Mouse (Mus musculus) cerebellum, adult 11 months (tissue): Measurements from ENCODE around the gene Hvcn1.
"Not testable (repeated sequence)": the region's sequence is repeated elsewhere in the genome, so short reads cannot be mapped to it uniquely, and the experiment has no call there.

ENCODE experiments used
- DNase-seq: peaks from one replicate; pipeline ENCODE4 v3.0.0; 2022

Gene Hvcn1

DNA sequence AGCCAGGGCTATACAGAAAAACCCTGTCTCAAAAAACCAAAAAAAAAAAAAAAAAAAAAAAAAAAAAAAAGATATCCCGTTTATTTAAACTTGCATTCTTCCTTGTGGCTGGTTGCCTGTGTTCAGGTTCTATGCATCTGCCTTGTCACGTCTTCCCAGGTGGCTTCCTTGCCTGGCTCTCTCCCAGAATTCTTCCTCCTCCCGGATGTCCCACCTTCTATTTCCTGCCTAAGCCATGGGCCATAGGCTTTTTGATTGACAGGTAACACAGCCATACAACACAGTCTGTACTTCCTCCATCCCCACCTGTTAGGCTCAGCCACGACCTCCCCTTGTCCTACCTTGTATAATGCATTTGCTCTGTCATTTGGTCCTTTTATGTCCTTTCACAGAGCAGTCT is at the start of gene Hvcn1:
Gene Hvcn1, plus strand, starts transcription at position 330 of the 400 bp plus-strand sequence.
- no peak for DNase-seq

DNA sequence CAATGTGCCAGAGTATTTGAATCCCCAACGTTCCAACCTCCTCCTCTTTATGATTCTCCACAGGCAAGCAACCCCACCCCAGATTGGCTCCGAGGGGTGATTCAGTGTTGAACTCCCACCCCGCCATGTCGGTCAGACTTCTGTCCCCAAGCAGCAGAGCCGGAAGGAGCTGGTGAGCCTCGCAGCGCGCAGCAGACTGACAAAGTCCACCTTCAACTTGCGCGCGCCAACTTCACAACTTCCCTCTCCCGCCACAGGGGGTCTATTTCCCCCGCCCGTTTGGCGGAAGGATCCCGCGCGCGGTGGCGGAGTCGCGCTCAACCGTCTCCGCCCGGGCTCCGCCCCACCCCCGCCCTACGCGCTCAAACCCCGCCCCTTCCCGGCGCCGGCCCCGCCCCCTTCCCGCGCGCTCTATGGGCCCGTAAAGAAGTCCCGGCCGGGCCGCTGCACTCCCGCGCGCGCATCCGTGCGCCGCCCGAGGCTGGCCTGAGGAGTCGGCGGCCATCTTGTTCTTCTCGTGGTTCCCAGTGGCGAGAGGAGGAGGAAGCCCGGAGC is 48.7 kb upstream of the Hvcn1 start, which contains the start of gene Ppp1cc:
Gene Ppp1cc, plus strand, starts transcription at position 452 of the 555 bp plus-strand sequence.
- DNase-seq = peak; percentile 87

DNA sequence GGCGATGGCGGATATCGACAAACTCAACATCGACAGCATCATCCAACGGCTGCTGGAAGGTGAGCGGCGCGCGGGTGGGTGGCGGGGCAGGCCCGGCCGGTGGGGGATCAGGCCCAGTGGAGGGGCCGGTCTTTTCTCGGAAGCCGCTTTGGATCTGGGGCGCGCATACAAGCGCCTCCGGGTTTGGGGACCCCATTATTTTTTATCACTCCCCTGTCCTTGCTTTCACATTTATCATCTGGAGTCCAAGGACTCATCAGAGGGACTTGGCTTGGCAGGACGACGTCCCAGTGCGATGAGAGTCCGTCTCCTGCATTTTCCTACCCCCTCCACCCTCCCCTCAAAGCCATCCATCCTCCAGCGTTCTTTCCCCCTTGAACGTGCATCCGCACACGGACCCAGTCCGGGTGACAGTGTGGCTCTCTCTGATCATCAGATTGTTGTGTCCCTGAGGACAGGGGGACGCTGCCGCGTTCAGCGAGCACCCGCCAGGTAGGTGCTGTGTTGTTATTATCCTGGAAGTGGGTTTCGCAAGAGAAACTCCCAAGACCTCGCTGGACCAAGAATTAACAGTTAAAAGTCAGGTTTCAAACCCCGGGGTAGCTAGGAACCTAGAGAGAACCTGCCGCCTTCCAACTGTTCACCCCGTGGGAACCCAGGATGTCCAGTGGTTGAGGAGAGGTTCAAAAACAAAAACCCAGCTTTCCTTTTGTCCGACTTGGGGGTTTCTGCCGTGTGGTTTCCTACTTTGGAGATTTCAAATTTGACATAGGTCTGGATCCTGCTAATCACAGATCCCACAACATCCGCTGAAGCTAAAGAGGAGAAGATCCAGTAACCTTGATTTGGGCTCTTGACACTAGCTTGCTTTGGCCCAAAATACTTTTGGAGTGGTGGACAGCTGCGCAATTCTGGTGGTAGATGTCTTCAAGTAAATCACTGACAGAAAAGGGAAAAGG is 47.8 kb upstream of the Hvcn1 start:
- DNase-seq = no peak

DNA sequence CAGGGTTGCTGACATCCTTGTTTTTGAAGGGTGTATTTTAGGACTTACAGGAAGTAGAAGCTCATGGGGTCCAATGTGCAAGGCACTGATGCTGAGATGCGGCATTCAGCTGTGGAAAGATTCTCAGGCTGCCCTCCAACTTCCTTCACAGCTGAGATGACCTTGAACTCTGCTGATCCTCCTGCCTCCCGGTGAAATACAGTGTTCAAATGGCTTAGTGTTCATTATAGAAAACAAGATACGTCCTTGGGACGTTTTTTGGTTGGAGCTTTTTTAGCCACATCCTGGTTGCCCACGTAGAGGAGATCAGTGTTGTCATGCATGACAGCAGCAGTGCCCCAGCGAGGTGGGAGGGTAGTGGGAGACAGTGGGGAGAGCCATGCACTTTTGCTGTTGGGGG is 43.4 kb upstream of the Hvcn1 start:
- no peak for DNase-seq

DNA sequence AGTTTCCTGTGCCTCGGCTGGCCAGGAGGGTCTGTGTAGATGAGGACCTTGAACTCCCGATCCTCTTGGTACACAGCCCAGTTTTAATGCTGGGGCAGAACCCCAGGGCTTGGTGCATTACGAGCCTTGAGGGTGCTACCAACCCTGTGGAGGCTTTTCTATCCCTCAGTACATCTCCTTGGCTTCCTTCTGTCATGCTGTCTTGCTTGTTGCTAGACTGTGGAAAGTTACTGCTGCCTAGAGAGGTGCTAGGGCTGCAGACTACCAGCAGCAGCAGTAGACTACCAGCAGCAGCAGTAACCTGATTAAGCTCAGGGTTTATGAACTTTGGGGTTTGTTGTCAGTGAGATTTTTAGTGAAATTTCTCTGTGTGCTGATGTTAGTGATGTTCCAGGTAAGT is 42.6 kb upstream of the Hvcn1 start:
- no peak for DNase-seq

- peak; percentile 56 for DNase-seq
Observed at GRCm38 (mm10) chr5:122165233-122165915, 41.2 kb upstream of the Hvcn1 start.

DNA sequence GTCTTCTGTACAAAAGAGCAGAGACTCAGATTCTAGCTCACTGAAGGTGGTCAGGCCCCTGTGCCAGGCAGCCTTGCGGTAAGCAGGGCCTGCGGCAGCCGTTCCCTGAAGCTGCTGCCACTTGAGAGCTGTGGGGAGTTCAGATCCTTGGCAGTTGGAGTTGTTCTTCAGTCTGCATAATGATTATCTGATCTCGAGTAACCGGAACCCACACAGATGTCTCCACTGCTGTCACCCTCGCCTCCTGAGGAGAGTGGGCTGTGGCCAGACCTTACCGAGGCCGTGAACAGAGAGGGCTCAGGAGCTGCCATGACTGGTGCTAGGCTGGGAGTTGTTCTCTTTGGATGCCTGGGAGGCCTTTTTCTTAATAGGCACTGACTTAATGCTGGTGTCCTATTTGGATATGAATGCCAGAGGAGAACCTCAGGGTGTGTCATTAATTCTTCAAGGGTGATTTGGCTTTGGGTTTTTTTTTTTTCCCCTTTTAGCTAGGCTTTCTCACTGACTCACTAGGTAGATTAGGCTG is 39.9 kb upstream of the Hvcn1 start:
- DNase-seq = no peak

DNA sequence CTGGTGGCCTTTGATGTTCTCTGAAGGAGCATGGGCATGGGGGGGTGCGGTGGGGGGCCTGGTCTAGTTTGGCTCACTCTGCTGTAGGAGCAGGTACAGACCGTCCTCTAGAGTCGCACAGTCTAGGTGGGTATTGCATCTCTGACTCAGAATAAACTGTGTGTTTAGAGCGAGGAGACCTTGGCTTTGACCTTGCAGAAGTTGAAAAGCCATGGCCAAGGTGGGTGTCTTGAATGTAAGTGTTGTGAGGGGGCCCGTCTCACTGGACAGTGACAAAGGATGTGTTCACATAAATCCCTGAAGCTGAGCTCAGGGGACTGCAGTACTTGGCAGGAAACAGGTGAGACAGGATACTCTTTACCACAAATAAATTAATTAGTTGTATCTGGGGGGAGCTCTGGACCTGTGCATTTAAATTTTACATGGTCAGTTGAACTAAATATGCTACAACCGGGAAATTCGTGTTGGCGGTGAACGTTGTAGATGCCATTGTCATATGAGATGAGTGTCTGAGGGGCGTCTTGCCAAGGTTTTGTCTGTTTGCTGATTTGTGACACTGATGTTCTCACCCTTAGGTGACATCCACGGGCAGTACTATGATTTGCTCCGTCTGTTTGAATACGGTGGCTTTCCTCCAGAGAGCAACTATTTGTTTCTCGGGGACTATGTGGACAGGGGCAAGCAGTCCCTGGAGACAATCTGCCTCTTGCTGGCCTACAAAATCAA is 38.1 kb upstream of the Hvcn1 start:
- no peak for DNase-seq

DNA sequence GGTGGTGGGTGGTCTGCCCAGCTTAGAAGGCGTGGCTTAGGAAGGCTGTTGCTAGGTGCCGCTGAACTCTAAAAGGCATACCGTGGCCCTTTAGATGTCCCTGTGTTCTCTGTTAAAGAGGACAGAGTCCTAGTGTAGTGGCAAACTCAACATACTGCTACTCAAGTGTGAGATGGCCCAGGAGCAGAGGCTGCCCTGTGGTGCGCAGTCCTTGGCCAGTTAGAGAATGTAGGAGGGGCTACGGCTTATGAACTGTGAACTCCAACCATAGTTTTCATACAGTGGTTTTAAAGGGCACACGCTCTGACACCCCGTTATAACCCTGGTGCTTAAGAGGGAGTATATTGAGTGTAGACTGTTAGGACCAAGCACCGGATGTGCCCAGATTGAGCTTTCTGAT is 35.5 kb upstream of the Hvcn1 start:
- no peak for DNase-seq

DNA sequence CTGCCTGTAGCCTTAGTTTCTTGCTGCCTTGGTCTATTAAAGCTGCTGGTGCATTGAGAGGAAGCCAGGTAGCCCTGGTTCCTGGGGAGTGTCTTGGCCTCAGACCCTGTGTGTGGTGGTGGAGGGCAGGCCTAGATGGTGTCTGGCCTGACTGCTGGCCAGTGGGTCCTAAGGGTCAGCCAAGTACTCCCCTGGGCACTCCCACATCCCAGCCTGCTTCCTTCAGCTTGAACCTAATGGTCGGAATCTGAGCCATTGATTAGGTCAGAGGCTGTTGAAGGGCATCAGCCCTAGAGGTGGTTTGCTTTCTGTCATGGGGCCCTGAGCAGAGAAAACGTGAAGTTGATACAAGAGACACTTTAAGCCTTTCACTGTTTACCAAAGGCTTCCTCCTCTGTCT is 31.2 kb upstream of the Hvcn1 start:
- no peak for DNase-seq

- DNase-seq = no peak
Observed at GRCm38 (mm10) chr5:122175961-122176360, 30.6 kb upstream of the Hvcn1 start.

- peak; percentile 47 for DNase-seq
Observed at GRCm38 (mm10) chr5:122176398-122176797, 30.2 kb upstream of the Hvcn1 start.

- DNase-seq = no peak
Observed at GRCm38 (mm10) chr5:122179665-122180064, 26.9 kb upstream of the Hvcn1 start.

- no peak for DNase-seq
Observed at GRCm38 (mm10) chr5:122184283-122184806, 22.3 kb upstream of the Hvcn1 start.

DNA sequence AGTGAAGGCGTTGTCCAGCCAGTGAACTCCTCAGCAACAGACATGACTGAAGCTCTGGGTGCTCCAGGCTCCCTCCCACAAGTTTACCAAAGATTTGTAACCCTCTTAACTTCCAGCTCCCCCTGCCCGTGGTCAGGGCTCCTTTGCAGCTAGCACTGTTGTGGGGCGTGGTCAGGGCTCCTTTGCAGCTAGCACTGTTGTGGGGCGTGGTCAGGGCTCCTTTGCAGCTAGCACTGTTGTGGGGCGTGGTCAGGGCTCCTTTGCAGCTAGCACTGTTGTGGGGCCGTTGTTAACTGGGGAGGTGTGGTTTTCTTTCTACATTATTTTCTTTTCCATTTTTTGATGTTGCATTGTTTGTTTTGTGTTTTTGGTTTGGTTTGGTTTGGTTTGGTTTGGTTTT is 21.7 kb upstream of the Hvcn1 start:
- DNase-seq = not testable (repeated sequence)

GRCm38 (mm10) chr5:122189115-122189514 is 17.5 kb upstream of the Hvcn1 start:
- no peak for DNase-seq

- no peak for DNase-seq
Observed at GRCm38 (mm10) chr5:122190465-122190864, 16.1 kb upstream of the Hvcn1 start.

- DNase-seq = no peak
Observed at GRCm38 (mm10) chr5:122191269-122192063, 15.1 kb upstream of the Hvcn1 start.

DNA sequence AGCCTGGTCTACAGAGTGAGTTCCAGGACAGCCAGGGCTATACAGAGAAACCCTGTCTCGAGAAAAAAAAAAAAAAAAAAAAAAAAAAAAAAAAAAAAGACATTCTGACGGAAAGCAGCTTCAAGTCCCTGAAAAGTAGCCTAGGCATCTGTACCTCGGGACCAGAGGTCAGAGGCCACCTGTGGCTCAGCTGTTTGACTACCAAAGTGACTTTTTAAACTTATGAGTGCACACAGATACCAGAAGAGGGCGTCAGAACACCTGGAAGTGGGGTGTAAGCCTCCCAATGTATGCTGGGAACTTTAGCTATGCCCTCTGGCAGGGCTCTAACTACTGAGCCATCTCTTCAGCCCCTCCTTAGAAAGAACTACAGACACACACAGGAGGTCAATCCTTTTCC is 14.3 kb upstream of the Hvcn1 start:
- no peak for DNase-seq

- DNase-seq = no peak
Observed at GRCm38 (mm10) chr5:122200872-122201271, 5.7 kb upstream of the Hvcn1 start.

DNA sequence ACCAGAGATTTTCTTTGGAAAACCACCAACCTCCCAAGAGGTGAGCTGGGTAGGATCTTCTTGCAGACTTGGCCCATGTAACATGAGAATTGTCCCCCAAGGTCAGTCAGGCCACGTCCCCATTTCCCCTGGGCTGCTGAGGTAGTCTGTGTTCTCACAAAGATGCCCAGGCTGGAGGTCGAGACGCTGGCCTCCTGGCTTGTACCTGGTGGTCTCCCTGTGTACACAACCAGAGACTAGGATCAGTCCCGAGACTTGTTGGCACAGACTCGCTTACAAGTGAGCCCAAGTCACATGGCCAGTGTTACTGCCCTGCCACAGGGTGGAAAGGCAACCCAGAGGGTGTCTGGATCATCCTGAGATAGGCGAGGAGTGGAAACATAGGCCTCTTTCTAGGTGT is 4.7 kb upstream of the Hvcn1 start:
- no peak for DNase-seq

GRCm38 (mm10) chr5:122204180-122204579 is 2.4 kb upstream of the Hvcn1 start:
- no peak for DNase-seq
